Comparison of ENCODE assay signal across 1 mouse cellular context in genomic region chr17:34109038-34109805, GRCm38 (mm10).
TF ChIP-seq lines count a peak whose summit lies in the region.

No protein-coding gene starts in this region.

TF ChIP-seq in CH12.LX, 34 proteins besides CTCF, POLR2A, EP300 and RAD21:
- TF ChIP-seq SMC3 (IDR thresholded peaks at IDR 0.05; ENCODE audit: low read depth, low read length) (peak; percentile 39), TBP (conservative IDR thresholded peaks at IDR 0.05; ENCODE audit: low read depth, low read length) (no peak)
